Mouse (Mus musculus) adipocyte (in vitro differentiated cells): ENCODE measurements around the gene Crybb1.
A peak's percentile ranks its signal among the peaks of the same experiment; 100 is the strongest.

Experiments used
- DNase-seq: peaks from one replicate; pipeline ENCODE4 v3.0.0-alpha.2; 2016; ENCODE audit warnings: low spot score

Crybb1 gene

GRCm38 (mm10) chr5:112237866-112238570 is 17.6 kb upstream of the Crybb1 start:
- no peak for DNase-seq

GRCm38 (mm10) chr5:112238781-112239482 is 16.7 kb upstream of the Crybb1 start:
- no peak for DNase-seq

GRCm38 (mm10) chr5:112240761-112241160 is 14.9 kb upstream of the Crybb1 start:
- DNase-seq: peak; percentile 85

- no peak for DNase-seq
Measured at GRCm38 (mm10) chr5:112241849-112242248, 13.8 kb upstream of the Crybb1 start.

- DNase-seq: no peak
Measured at GRCm38 (mm10) chr5:112242361-112242778, 13.2 kb upstream of the Crybb1 start.

- no peak for DNase-seq
Measured at GRCm38 (mm10) chr5:112243041-112243440, 12.6 kb upstream of the Crybb1 start.

GRCm38 (mm10) chr5:112243539-112244274 is 11.9 kb upstream of the Crybb1 start:
- DNase-seq: no peak

- DNase-seq: no peak
Measured at GRCm38 (mm10) chr5:112244275-112244562, 11.4 kb upstream of the Crybb1 start.

- no peak for DNase-seq
Measured at GRCm38 (mm10) chr5:112244890-112245615, 10.6 kb upstream of the Crybb1 start.

- no peak for DNase-seq
Measured at GRCm38 (mm10) chr5:112247399-112247798, 8.2 kb upstream of the Crybb1 start.

GRCm38 (mm10) chr5:112249106-112249505 is 6.5 kb upstream of the Crybb1 start:
- DNase-seq: no peak

- DNase-seq: peak; percentile 44
Measured at GRCm38 (mm10) chr5:112252400-112252799, 3.2 kb upstream of the Crybb1 start, which contains the start of gene Cryba4. Cryba4 (minus strand) TSS chr5:112252518.

GRCm38 (mm10) chr5:112253169-112253568 is 2.4 kb upstream of the Crybb1 start:
- DNase-seq: no peak

GRCm38 (mm10) chr5:112254282-112254806 is 1.3 kb upstream of the Crybb1 start:
- DNase-seq: no peak

- DNase-seq: no peak
Measured at GRCm38 (mm10) chr5:112256457-112256856, 842 bp downstream of the Crybb1 start.

- DNase-seq: no peak
Measured at GRCm38 (mm10) chr5:112257896-112258295, 2.3 kb downstream of the Crybb1 start.

GRCm38 (mm10) chr5:112259862-112260650 is 4.4 kb downstream of the Crybb1 start:
- DNase-seq: no peak

- DNase-seq: no peak
Measured at GRCm38 (mm10) chr5:112260818-112261217, 5.2 kb downstream of the Crybb1 start.

GRCm38 (mm10) chr5:112264099-112264498 is 8.5 kb downstream of the Crybb1 start:
- no peak for DNase-seq

- DNase-seq: no peak
Measured at GRCm38 (mm10) chr5:112265110-112265509, 9.5 kb downstream of the Crybb1 start.

- no peak for DNase-seq
Measured at GRCm38 (mm10) chr5:112265515-112265914, 9.9 kb downstream of the Crybb1 start.
